Mouse (Mus musculus): ENCODE results near the gene Kndc1.

DNA sequence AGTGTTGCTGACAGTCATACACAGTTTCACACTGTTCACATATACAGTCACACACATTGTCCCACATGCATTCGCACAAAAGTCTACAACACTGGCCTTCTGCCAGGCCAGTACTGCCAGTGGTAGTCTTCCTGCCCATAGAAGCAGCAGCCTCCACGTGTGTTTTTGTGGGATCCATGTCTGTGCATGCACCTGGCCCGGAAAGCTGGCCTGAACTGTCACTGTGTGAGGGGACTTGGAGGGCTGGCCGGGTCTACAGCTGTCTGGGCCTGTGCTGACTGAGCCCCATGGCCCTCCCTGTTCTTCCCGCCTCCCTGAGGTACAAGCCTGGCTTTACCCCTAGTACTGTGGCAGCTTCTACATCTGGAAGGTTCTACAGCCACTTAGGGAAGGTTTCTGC lies 76.5 kb downstream of the Kndc1 start:
- TF ChIP-seq POLR2A (IDR thresholded peaks at IDR 0.05; ENCODE audit: low read depth, low read length) (no peak), CTCF (IDR thresholded peaks at IDR 0.05; ENCODE audit: borderline replicate concordance, insufficient read depth, low read length) (no peak)
